Mouse (Mus musculus) thymus, adult 2 months (tissue): ENCODE data around the gene Coch.

Experiments
- CTCF ChIP-seq: fragments of 200-500 bp; IDR thresholded peaks from 2 replicates; pipeline ENCODE4 v1.5.1; 2012; ENCODE audit warnings: mild to moderate bottlenecking, control low read depth, low read length, moderate library complexity, borderline replicate concordance; ENCODE audit not compliant: control insufficient read depth, poor library complexity, insufficient read depth; ENCODE audit errors: extremely low read depth
- POLR2A ChIP-seq: fragments of 200-500 bp; IDR thresholded peaks from 2 replicates; pipeline ENCODE4 v1.6.1; 2012; ENCODE audit warnings: mild to moderate bottlenecking, low read length, control low read depth, moderate library complexity; ENCODE audit not compliant: control insufficient read depth, poor library complexity, insufficient read depth; ENCODE audit errors: extremely low read depth

GRCm38 (mm10) chr12:51543402-51543960 is 49.7 kb upstream of the Coch start:
- no peak for TF ChIP-seq POLR2A
- TF ChIP-seq CTCF = no peak
